Mouse (Mus musculus) MEL (cell line): ENCODE measurements around the gene Npr1.
A peak's percentile ranks its signal among the peaks of the same experiment; 100 is the strongest.

Source experiments
- CTCF ChIP-seq, 3 experiments: IDR thresholded peaks in 2 of 3; conservative IDR thresholded peaks in 1 of 3; 2 replicates each; pipeline ENCODE4 v1.5.1; 2011 to 2012; ENCODE audit warnings: low read length in 3 of 3, low read depth in 2 of 3, mild to moderate bottlenecking in 2 of 3, improper control_type of control experiment in 1 of 3, inconsistent platforms in 1 of 3, mixed read lengths in 1 of 3, moderate library complexity in 1 of 3; ENCODE audit not compliant: control insufficient read depth in 1 of 3, insufficient read depth in 1 of 3, poor library complexity in 1 of 3, severe bottlenecking in 1 of 3
- EP300 ChIP-seq, 2 experiments: IDR thresholded peaks; 2 replicates each; pipeline ENCODE4 v1.6.1; 2011; ENCODE audit warnings: improper control_type of control experiment in 2 of 2, low read length in 2 of 2, low read depth in 1 of 2, mild to moderate bottlenecking in 1 of 2
- GABPA ChIP-seq: IDR thresholded peaks from 2 replicates; pipeline ENCODE4 v1.6.1; 2012; ENCODE audit warnings: low read depth, mild to moderate bottlenecking, inconsistent platforms, low read length, improper control_type of control experiment, moderate library complexity
- JUND ChIP-seq: IDR thresholded peaks from 2 replicates; pipeline ENCODE4 v1.6.1; 2011; ENCODE audit warnings: low read depth, mild to moderate bottlenecking, improper control_type of control experiment, low read length
- MAFK ChIP-seq: IDR thresholded peaks from 2 replicates; pipeline ENCODE4 v1.6.1; 2011; ENCODE audit warnings: low read depth, mild to moderate bottlenecking, low read length, improper control_type of control experiment, borderline replicate concordance
- MAX ChIP-seq: IDR thresholded peaks from 2 replicates; pipeline ENCODE4 v1.6.1; 2011; ENCODE audit warnings: low read length, improper control_type of control experiment
- NELFE ChIP-seq: IDR thresholded peaks from 2 replicates; pipeline ENCODE4 v1.6.1; 2011; ENCODE audit warnings: low read depth, low read length, improper control_type of control experiment
- RAD21 ChIP-seq: IDR thresholded peaks from 2 replicates; pipeline ENCODE4 v1.6.1; 2011; ENCODE audit warnings: mild to moderate bottlenecking, low read depth, low read length, improper control_type of control experiment
- RCOR1 ChIP-seq: IDR thresholded peaks from 2 replicates; pipeline ENCODE4 v1.6.1; 2012; ENCODE audit warnings: low read depth, mild to moderate bottlenecking, inconsistent platforms, low read length, improper control_type of control experiment
- ZNF384 ChIP-seq: IDR thresholded peaks from 2 replicates; pipeline ENCODE4 v1.6.1; 2012; ENCODE audit warnings: low read depth, mild to moderate bottlenecking, inconsistent platforms, low read length, improper control_type of control experiment

DNA sequence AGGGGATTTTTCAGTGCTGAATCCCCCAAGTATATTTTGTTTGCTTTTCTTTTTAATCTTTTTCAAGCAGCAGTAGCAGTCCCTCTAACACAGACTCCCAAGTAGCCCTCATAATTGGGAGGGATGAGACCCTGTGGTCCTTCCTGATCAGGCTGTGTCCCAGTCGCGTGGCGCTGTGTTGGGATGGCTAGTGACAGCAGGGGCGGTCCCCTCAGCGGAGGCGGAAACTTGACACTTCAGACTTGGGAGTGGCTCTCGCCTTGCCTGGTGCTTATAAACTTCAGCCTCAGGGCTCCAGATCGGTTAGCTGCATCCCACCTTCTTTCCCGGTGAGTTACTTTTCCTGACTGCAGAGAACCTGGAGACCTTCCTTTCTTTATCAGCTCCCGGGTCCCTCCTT lies 49.0 kb upstream of the Npr1 start:
- TF ChIP-seq NELFE (peak; percentile 71), JUND (no peak), CTCF (IDR thresholded peaks at IDR 0.05 in 2 of 3, conservative IDR thresholded peaks at IDR 0.05 in 1 of 3; ENCODE audit: control insufficient read depth in 1 of 3, insufficient read depth in 1 of 3, low read depth in 2 of 3, low read length in 3 of 3, poor library complexity in 1 of 3, severe bottlenecking in 1 of 3) (0 out of 6 replicates have a peak, but pooled peaks of 1 of the 3 experiments have one; percentile 0), MAFK (no peak), EP300 (IDR thresholded peaks at IDR 0.05; ENCODE audit: low read depth in 1 of 2, low read length in 2 of 2) (no peak), RCOR1 (no peak), ZNF384 (no peak), RAD21 (no peak), MAX (peak; percentile 64), GABPA (no peak)
